Mouse (Mus musculus): Measurements from ENCODE around the gene Plxna4. TPM values are rescaled to one million over a fixed set of nuclear protein-coding genes. Genes with fewer than 3 reads are reported as not detected.

The Plxna4 gene
- polyA plus RNA-seq, 1 experiment = not detected

- Histone ChIP-seq H3K4me1 (ENCODE audit: control insufficient read depth, insufficient read depth, low read length) (no peaks in the 10 kb centered on the region), H3K4me3 (ENCODE audit: insufficient read depth, low read depth, low read length) (no peak overlapping the region), H3K27ac (ENCODE audit: insufficient read depth, low read depth, low read length) (no peak overlapping the region)
- 86% methylated on average over 8 of the region's 8 CpGs for WGBS
- no peak for TF ChIP-seq CTCF (IDR thresholded peaks at IDR 0.05; ENCODE audit: insufficient read depth, low read depth, low read length)
- TF ChIP-seq POLR2A (IDR thresholded peaks at IDR 0.05; ENCODE audit: insufficient read depth, low read depth, low read length) = no peak
These were observed 138.6 kb downstream of the Plxna4 start for GRCm38 (mm10) chr6:32449237-32449963.

DNA sequence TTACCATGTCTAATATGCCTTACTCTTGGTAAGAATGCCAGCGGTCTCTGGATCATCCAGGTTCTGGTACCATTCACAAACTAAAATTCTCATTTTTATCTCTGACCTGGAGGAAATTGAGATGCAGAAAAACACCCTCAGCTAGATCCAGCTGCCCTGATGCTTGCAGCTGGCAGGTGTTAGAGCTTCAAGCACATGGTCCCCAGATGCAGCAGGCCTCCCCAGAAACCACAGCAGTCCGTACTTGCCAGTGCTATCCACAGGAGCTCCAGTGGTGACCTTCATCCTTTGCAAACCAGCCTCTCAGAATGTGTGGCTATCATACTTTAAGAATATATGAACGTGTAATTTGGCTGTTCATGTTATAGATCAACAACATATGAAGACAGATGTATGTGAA, 139.2 kb downstream of the Plxna4 start:
- no peak overlapping the region for H3K4me3 ChIP-seq (ENCODE audit: insufficient read depth, low read depth, low read length)
- H3K4me1 ChIP-seq (ENCODE audit: control insufficient read depth, insufficient read depth, low read length) = no peaks in the 10 kb centered on the region
- 90% methylated on average over 3 of the region's 3 CpGs for WGBS
- no peak overlapping the region for H3K27ac ChIP-seq (ENCODE audit: insufficient read depth, low read depth, low read length)
- TF ChIP-seq CTCF (IDR thresholded peaks at IDR 0.05; ENCODE audit: insufficient read depth, low read depth, low read length) (no peak), POLR2A (IDR thresholded peaks at IDR 0.05; ENCODE audit: insufficient read depth, low read depth, low read length) (no peak)

- H3K27ac ChIP-seq (ENCODE audit: insufficient read depth, low read depth, low read length) = no peak overlapping the region
- TF ChIP-seq CTCF (IDR thresholded peaks at IDR 0.05; ENCODE audit: insufficient read depth, low read depth, low read length) = no peak
- TF ChIP-seq POLR2A (IDR thresholded peaks at IDR 0.05; ENCODE audit: insufficient read depth, low read depth, low read length) = no peak
These were observed 141.7 kb downstream of the Plxna4 start for GRCm38 (mm10) chr6:32446276-32446675.

DNA sequence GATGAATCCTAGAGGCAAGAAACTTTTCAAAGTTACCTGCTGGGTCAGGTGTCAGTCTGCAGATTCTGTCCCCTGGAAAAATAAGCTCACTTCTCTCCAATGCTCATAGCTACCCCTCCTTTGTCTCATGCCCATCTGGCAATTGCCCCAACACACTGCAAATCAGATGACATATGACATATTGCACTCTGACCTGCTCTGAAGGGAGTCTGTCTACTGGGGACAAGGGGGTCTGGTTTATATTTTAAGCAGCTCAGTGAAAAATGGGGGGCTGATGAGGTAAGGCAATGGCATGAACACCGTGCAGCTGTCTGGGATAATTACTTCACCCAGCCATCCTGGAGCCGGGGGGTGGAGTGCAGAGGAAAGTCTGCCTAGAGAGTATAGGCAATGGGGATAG, 142.7 kb downstream of the Plxna4 start:
- no peaks in the 10 kb centered on the region for H3K4me1 ChIP-seq (ENCODE audit: control insufficient read depth, insufficient read depth, low read length)
- no peak overlapping the region for H3K27ac ChIP-seq (ENCODE audit: insufficient read depth, low read depth, low read length)
- no peak overlapping the region for H3K4me3 ChIP-seq (ENCODE audit: insufficient read depth, low read depth, low read length)
- 67% methylated on average over 2 of the region's 2 CpGs for WGBS
- TF ChIP-seq POLR2A (IDR thresholded peaks at IDR 0.05; ENCODE audit: insufficient read depth, low read depth, low read length) = no peak
- TF ChIP-seq CTCF (IDR thresholded peaks at IDR 0.05; ENCODE audit: insufficient read depth, low read depth, low read length) = no peak

More at GRCm38 (mm10) chr6:32446276-32446675, 141.7 kb downstream of the Plxna4 start:
- H3K4me1 ChIP-seq (ENCODE audit: control insufficient read depth, insufficient read depth, low read length) = no peaks in the 10 kb centered on the region
- no peak overlapping the region for H3K4me3 ChIP-seq (ENCODE audit: insufficient read depth, low read depth, low read length)
- WGBS = 76% methylated on average over 4 of the region's 4 CpGs

GRCm38 (mm10) chr6:32444393-32444792, 143.6 kb downstream of the Plxna4 start:
- TF ChIP-seq POLR2A (IDR thresholded peaks at IDR 0.05; ENCODE audit: insufficient read depth, low read depth, low read length) (no peak), CTCF (IDR thresholded peaks at IDR 0.05; ENCODE audit: insufficient read depth, low read depth, low read length) (no peak)
- Histone ChIP-seq H3K4me3 (ENCODE audit: insufficient read depth, low read depth, low read length) (no peak overlapping the region), H3K4me1 (ENCODE audit: control insufficient read depth, insufficient read depth, low read length) (no peaks in the 10 kb centered on the region), H3K27ac (ENCODE audit: insufficient read depth, low read depth, low read length) (no peak overlapping the region)
- WGBS = 53% methylated on average over 2 of the region's 2 CpGs

- Histone ChIP-seq H3K4me3 (ENCODE audit: insufficient read depth, low read depth, low read length) (no peak overlapping the region), H3K4me1 (ENCODE audit: control insufficient read depth, insufficient read depth, low read length) (no peaks in the 10 kb centered on the region), H3K27ac (ENCODE audit: insufficient read depth, low read depth, low read length) (no peak overlapping the region)
- TF ChIP-seq CTCF (IDR thresholded peaks at IDR 0.05; ENCODE audit: insufficient read depth, low read depth, low read length) = no peak
- no peak for TF ChIP-seq POLR2A (IDR thresholded peaks at IDR 0.05; ENCODE audit: insufficient read depth, low read depth, low read length)
- 85% methylated on average over 1 of the region's 1 CpGs for WGBS
These were observed 144.3 kb downstream of the Plxna4 start for GRCm38 (mm10) chr6:32443679-32444078.

DNA sequence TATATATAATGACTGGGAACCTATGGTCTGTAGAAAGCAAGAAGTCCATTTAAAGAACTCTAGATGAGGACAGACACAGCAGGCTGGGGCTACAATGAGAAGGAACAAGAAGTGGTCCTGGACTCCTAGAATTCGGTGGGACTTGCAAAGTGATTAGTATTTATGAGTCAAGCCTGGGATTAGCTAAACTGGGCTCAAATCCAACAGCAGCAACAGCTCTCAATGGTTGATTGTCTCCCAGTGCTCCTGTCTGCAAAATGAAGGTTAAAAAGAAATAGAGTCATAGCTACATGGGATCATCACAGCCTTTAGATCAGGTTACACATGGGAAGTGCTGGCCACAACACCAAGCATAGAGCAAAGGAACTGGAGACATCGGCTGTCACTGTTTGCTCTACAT, 148.6 kb downstream of the Plxna4 start:
- Histone ChIP-seq H3K4me3 (ENCODE audit: insufficient read depth, low read depth, low read length) (no peak overlapping the region), H3K4me1 (ENCODE audit: control insufficient read depth, insufficient read depth, low read length) (peaks cover 5% of the 10 kb centered on the region), H3K27ac (ENCODE audit: insufficient read depth, low read depth, low read length) (no peak overlapping the region)
- TF ChIP-seq POLR2A (IDR thresholded peaks at IDR 0.05; ENCODE audit: insufficient read depth, low read depth, low read length) (no peak), CTCF (IDR thresholded peaks at IDR 0.05; ENCODE audit: insufficient read depth, low read depth, low read length) (no peak)
- WGBS = 58% methylated on average over 2 of the region's 2 CpGs

DNA sequence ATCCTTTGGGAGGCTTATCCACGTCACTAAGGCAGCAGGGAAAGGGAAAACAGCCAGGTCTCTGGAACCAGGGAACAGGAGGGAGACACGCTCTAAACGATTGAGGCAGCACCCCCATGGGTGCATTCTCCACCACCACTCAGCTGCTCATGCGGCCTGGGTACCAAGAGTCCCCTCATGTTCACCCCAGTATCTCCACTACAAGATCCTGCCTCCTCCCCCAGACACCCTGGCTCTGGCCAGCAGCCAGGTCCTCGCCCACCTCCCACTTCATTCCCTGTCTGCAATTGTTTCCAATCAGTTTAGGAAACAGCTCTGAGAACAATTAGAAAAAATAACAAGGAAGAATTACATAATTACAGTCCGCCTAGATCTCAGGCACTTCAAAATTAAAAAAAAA, 150.8 kb downstream of the Plxna4 start:
- Histone ChIP-seq H3K4me1 (ENCODE audit: control insufficient read depth, insufficient read depth, low read length) (peaks cover 5% of the 10 kb centered on the region), H3K4me3 (ENCODE audit: insufficient read depth, low read depth, low read length) (no peak overlapping the region), H3K27ac (ENCODE audit: insufficient read depth, low read depth, low read length) (no peak overlapping the region)
- TF ChIP-seq CTCF (IDR thresholded peaks at IDR 0.05; ENCODE audit: insufficient read depth, low read depth, low read length) (no peak), POLR2A (IDR thresholded peaks at IDR 0.05; ENCODE audit: insufficient read depth, low read depth, low read length) (no peak)
- WGBS = 45% methylated on average over 6 of the region's 6 CpGs

GRCm38 (mm10) chr6:32423124-32423523, 164.9 kb downstream of the Plxna4 start:
- WGBS = 82% methylated on average over 2 of the region's 2 CpGs
- H3K4me3 ChIP-seq (ENCODE audit: insufficient read depth, low read depth, low read length) = no peak overlapping the region
- TF ChIP-seq POLR2A (IDR thresholded peaks at IDR 0.05; ENCODE audit: insufficient read depth, low read depth, low read length) (no peak), CTCF (IDR thresholded peaks at IDR 0.05; ENCODE audit: insufficient read depth, low read depth, low read length) (no peak)

More at GRCm38 (mm10) chr6:32423124-32423523, 164.9 kb downstream of the Plxna4 start:
- H3K4me1 ChIP-seq (ENCODE audit: control insufficient read depth, insufficient read depth, low read length) = peaks cover 2% of the 10 kb centered on the region; the same call in 1 of the 2 replicates
- no peak overlapping the region for H3K27ac ChIP-seq (ENCODE audit: insufficient read depth, low read depth, low read length)

Measured in olfactory bulb, adult 2 months (tissue).